Mouse (Mus musculus) embryo, embryonic 11 days (tissue): Measurements from ENCODE around the gene Gpn2.

Source experiments
- DNase-seq: peaks from one replicate; pipeline ENCODE4 v3.0.0-alpha.2; 2015

The Gpn2 gene

DNA sequence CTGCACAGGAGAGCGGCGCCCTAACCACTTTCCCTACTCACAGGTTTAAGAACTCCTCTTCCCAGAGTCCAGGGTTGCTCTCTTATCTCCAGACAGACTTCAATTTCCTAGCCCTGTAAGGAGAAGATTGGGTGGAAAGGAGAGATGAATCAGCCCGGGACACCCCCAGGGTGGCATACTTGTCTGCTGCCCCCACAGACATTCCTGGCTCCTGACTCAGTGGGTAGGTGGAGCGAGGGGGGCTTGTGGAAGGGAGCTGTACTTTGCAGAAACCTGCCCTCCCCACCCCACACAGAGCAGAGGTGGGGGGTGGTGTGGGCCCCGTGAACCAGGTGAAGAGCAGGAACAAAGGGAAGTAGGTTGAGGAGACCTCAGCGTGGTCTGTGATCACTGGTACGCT lies 11.4 kb downstream of the Gpn2 start:
- DNase-seq = no peak

DNA sequence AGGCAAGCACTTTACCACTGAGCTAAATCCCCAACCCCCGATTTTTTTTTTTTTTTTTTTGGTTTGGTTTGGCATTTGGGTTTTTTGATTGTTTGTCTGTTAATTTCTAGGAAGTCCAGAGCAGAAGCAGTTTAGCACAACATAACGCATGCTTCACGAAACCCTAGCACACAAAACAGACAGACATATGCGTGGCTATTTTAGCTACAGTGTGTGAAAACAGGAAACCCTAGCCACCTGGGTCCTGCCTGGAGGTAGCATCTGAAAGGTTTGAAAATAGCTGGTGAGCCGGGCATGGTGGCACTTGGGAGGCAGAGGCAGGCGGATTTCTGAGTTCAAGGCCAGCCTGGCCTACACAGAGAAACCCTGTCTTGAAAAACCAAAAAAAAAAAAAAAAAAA lies 11.9 kb downstream of the Gpn2 start:
- no peak for DNase-seq

DNA sequence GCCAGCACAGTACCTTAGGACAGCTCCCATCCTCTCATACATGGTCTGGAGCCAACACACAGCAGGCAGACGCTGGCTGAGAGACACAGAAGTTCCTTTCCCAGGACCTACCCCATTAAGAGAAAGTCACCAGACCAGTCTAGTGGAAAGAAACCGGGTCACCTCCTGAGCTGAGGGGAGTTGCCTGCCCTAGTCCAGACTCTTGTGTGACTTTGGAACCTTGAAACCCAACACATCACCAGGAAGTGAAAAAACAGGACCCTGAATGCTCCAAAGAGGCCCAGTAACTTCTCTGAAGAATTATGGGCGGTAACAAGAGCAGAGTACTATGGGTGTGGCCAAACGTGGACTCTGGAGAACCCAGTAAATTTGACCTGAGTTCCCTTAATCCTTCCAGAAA lies 14.5 kb downstream of the Gpn2 start:
- no peak for DNase-seq

DNA sequence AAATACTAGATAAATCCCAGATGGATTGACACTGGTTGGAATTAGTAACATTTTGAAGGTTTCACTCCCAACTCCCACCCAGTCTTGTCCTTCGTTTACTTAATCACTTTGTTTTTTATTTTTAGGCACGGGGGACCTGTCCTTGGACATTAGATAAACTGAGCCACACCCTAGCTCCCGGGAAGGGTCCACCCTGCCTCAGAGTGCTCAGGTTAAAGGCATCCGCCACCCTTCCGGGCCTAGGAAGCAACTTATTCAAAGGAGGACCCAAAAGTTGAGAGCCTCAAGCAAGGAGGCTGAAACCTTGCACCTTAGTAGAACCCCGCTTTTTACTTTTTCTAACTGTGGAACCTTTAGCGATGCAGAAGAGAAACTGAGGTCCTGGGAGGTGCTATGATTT lies 15.0 kb downstream of the Gpn2 start:
- no peak for DNase-seq

DNA sequence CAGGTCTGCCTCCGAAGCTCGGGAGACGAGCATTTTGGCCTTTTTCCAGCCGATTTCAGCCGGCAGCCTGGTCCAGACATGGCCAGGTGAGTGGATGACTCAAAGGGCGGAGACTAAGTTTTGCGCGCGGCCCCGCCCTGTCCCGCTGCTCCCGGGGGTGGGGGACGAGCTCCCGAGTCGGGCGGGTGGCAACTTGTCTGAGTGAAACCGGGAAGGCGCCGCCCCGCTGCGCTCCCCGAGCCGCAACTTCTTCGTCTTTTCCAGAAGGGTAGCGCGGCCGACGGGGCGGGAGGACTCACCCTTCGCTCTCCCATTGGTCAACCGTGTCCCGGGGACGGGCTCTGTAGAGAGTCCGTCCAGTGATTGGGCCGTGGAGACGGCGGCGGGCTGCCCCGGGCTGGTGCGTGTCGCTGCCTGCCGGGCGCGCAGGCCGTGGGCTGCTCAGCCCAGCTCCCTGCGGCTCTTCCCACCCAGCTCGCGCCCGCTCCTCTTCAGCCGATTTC lies 15.5 kb downstream of the Gpn2 start:
- peak; percentile 93 for DNase-seq

DNA sequence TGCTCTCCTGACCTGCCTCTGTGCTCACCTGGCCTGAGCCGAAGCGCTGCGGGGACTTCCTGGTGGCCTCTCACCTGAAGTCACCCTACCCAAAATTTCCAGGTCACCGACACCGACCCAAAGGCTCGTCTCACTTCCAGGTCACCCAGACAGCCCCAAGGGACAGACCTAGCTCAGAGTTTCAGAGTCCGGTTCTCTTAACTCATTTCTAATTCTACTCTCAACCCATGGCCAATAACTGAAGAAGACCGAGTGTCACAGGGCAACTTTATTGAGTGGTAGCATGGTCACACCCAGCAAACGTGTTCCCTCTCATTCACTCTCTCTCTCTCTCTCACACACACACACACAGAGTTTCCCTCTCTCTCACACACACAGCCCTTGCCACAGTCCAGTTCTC lies 16.1 kb downstream of the Gpn2 start:
- no peak for DNase-seq

DNA sequence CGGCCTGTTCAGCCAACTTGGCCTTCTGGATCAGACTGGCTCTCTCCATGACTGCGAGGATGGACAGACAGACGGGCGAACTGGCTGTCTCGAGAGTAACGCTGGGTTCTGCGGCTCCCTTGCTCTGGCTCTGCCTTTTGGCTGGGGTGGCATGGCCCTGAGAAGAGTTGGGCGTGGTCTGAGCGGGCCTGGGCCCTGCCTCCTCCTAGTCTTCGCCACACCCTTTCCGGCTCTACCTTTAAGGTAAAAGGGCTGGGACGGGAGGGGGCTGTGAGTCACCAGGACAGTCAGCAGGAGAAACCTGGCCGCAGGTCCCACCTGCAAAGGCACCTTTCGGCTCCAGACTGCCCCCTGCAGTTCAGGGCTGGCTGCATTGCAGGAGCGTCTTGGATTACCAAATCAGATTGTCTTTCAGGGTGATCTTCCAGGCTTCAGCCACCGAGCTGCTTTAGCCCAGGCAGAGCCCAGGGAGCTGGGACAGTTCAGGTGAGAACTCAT lies 17.6 kb downstream of the Gpn2 start, which contains the start of gene Sfn:
Gene Sfn (minus strand): TSS at position 448 of the 498 bp plus-strand sequence.
- peak; percentile 53 for DNase-seq

DNA sequence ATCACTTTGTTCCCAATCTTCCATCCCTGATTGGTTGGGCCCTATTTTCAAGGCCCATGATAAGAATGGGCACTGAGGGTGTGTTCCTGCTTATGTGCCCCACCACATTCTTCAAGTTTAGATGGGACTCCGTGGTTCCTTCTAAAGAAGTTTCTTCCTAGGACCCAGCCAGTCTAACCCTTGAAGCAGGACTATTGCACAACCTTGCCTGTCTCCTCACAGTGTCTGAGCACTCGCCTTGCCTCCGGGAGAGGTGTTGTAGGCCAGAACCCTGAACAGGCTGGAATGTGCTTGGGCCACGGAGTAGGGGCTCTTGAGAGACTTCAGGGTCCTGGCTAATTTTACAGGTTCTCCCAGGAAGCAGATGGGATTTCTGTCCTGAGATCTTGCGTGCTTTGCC lies 18.9 kb downstream of the Gpn2 start:
- no peak for DNase-seq

DNA sequence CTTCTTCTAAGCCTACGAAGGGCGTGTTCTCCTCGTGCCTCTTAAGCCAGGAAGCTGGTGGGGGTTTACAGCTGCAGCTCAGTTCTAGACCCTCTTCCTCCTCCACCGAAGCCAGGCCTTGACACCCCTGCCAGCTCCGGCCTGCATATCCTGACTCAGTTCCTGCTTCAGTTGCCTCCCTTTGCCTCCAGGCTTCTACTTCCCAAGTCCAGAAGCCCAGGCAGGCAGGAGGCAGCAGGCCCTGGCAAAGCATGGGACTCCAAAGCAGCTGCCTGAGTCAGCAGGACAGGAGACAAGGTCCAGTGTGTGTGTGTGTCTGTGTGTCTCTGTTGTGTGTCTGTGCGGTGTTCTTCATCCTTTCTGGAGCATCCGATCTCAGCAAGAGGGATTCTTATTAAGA lies 20.0 kb downstream of the Gpn2 start:
- no peak for DNase-seq

DNA sequence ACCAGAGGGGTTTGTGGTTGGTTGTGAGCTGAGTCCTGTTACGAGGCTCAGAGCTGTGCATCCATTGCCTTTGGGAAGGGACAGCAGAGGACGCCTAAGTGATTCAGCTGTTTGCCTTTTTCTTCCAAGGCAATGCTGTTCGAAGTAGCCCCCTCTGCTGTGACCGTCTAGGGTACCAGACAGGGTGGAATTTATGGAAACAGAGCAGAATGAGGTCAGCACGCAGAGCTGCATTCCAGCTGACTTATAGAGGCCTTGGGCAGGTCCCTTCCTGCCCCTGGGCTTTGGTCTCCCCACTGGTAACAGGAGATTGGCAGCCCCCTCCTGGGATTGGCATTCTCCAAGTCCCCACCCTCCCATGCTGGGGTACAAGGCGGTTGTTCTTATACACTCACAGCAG lies 20.7 kb downstream of the Gpn2 start:
- DNase-seq = no peak

DNA sequence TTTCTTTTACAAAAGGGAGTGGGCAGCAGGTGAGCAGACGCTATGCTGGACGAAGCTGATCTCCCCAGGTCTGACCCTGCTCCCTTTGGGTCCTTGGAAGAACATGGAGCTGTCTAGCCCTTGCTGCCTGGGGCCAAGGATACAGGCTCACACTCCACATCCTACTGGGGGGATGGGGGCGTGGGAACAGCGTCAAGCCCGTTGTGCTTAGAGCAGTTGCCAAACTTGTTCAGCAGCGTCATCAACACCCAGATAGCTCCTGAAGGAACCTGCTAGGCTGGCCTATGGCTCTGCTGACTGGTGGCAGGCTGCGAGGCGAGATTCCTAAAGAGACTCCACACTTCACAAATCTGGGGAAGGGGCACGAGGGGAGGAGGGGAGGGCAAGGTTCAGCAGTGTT lies 21.2 kb downstream of the Gpn2 start:
- no peak for DNase-seq

DNA sequence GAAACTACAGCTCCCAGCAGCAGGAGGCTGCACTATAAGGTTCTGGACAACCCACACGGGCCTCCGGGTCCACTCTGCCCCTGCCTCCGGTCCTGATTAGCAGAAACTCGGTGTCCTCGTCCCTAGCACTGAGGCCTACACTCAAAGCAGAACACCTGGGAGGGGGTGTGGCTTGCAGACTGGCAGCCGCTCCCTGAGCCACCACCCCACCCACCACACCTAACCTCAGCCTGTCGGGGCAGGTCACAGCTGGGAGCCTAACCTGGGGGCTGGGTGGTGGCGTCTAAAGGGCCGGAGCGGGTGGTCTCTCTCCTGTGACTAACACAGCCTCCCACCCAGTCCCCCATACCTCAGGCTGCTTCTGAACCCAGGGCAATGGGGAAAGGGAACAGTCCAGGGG lies 23.1 kb downstream of the Gpn2 start:
- DNase-seq = no peak

DNA sequence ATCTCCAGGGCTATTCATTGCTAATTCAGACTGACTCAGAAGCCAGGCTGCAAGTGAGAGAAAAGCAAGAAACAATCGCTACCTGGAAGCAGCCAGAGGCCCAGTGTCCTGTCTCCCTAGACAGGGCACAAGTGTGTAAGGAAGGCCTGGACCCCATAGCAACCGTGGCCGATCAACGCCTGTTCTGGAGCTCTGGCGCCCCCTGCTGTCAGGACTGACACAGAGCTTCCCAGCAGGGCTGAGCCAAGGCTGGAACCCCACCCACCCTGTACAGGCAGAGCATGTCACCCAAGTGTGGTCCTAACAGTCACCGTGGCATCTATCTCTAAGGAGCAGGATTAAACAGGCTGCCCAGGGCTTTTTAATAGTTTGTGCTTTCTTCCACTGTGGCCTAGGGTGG lies 25.6 kb downstream of the Gpn2 start:
- DNase-seq = peak; percentile 86

DNA sequence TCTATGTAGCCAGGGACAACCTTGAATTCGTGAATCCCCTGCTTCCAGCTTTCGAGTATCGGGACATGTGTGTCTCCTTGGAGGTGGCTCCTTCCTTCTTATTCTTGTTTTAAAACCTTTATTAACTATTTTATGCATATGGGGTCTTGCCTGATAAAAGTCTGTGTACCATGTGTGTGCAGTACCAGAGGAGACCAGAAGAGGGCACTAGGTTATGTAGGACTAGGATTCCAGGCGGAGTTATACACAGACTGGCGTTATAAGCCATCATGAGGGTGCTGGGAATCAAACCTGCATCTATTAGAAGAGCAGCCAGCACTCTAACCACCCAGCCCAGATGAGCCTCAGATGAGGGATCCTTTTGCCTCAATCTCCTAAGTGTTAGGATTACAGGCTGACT lies 27.7 kb downstream of the Gpn2 start:
- DNase-seq = no peak

DNA sequence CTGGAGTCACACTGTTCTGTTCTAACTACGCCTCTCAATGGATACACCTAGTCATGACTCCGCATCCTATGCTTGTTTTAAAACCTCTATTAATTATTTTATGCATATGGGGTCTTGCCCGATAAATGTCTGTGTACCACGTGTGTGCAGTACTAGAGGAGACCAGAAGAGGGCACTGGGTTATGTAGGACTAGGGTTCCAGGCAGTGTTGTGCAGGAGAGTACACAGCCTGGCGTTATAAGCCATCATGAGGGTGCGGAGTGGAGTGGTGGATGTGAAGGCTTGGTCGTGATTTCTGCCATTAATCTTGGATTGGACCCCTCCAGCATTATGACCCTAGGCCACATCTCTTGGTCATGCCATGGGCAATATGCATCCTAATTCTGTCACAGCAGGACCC lies 28.3 kb downstream of the Gpn2 start:
- DNase-seq = no peak

DNA sequence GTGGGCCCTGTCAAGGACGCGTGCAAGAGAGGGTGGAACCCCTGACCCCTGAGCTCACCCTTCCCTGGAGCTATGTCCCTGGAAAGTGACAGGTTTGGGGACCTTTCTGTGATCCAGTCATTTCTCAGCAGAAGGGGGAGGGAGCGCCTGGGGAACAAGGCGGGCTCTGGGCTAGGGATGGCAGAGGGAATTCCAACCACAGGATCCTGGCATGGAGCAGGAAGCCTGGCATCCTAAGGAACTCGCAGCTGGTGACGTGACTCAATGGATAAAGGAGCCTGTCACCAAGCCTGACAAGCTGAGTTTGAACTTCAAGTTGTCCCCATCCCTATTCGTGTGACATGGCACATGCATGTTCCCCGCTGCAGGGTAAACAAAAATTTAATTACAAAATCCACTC lies 28.9 kb downstream of the Gpn2 start:
- DNase-seq = no peak

DNA sequence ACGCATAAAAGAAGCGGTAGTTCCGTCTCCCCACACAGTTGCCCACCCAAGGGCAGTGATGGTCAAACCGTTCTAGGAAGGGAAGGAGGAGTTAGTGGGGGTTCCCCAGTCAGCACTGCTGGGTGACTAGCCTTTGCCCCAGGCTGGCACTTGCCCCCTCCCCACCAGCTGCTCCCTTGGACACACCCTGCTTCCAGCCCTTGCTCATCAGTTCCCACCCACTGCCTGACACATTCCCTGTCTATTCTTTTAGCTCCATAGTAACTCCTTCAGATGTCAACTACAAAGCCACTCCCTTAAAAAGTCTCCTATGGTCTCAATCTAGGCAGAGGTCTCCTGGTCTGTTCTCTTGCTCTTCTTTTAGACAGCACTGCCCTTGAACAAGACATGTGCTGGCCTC lies 29.7 kb downstream of the Gpn2 start:
- DNase-seq = no peak

DNA sequence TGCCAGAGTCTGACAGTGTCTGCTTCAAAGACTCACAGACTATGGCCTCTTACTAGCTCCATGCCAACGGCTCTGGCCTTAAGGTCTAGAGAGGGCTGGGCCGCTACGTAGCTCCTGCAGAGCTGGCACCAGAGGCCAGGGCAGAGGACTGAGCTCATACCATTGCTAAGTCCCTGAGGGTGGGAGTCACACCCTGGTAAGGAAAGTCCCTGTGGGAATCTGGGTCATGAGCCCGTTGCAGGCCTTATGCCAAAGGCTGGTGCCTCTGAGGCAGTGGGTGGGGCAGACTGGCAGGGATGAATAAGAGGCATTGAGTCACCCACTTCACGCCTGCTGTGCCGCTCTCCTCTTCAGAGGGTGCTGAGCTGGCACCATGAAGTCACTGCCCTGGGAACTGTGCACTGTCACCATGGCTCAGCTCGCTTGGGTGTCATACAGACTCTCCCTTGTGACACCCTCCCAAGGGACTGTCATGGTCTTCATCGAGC lies 30.2 kb downstream of the Gpn2 start:
- DNase-seq = no peak

DNA sequence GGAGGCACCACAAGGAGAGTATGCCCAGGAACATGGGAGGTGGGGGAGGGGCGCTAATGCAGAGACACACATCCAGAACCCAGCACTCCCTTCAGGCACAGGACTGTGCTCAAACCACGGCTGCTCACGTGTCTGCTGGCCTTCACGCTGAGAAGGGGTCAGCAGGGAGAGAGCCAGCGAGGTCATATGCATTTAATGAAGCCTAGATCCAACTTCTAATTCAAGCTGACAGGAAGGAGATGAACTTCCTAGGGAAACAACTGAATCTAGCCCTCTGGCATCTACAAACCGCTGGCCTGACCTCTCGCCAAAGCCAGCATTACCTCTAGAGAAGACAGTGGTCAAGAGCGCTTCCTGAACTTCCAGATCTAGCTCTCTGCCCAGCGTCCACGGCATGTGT lies 31.3 kb downstream of the Gpn2 start:
- DNase-seq = no peak

DNA sequence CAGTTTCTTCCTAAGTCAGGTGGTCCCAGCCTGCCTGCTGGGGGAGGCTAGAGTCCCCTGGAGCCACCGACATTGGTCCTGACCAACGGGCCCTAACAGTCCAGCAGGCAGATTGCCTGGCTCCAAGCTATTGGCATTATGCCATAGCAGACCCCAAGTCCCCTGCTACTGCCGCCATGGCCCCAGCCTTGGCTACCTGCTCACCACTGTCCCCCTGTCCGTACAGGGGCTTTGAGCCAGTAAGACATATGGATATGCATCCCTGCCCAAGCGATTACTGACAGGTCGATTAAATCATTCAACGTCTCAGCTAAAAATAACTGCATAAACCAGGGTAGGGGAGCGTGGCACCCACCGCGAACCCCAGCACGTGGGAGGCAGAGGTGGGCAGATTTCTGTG lies 33.8 kb downstream of the Gpn2 start:
- DNase-seq = no peak

DNA sequence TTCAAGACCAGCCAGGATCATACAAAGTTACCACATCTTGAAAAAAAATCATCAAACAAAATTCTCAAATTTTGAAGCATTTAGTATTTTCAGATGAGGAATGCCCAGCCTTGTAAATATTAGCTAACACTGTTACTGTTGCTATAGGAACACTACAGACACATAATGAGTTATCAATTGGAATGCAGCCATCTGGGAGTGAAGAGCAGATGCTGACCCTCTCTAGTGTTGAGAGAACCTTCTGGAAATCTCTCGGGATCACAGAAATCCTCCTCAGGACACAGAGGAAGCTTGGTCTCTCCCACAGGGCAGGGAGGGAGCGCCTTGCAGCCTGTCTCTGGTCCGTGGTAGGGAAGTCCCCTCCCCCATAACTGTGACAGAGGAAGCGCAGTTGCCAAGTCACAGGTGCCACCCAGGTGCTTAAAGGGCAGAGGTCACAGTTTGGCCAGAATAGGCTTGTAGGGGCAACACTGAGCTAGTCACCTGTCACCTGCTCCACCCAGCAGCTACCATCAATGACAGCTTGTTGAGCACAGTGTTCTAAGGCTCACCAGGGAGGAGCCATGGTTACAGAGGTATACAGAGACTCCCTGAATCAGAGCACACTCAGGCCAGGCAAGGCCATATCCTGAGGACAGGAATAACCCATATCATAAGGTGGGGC lies 35.4 kb downstream of the Gpn2 start:
- no peak for DNase-seq

DNA sequence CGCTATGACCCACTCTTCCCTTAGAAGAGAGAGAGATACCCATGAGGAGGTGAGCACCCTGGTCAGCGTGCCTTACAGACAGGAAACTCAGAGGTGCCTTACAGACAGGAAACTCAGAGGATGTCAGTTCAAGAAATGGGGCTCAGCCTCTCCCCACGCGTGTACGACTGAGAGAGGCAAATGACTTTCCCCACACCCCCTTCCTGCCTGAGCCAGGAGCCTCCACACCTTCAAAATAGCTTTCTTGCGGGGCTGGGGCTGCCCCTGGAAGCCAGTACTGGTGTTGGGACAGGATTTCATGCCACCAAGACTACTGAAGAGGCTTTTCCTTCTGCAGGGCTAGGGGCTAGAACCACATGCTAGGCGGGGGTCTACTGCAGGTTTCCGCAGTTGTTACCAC lies 36.5 kb downstream of the Gpn2 start:
- DNase-seq = no peak

DNA sequence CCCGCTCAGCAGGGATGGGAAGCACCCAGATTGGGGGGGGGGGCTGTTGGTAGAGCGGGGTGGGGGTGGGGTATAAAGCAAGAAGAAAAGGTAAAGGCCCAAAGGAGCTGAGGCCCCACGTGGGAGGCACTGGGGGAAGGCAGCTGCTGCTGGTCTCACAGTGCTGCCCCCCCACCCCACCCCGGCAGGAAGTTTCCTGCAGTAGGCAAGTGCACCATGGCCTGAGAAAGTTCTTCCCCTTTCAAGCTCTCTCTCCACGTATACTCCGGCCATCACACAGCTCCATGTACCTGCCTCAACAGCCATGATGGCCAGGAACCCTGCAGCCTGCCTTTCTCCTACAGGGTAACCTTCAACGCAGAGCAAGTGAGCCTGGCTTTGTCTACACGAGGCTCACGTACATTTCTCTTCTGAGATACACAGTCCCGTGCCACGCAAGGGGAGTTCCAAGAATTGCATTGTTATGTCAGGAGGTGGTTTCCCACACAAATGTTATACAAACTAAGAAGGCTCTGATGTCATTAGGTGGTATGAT lies 38.1 kb downstream of the Gpn2 start:
- DNase-seq = no peak

DNA sequence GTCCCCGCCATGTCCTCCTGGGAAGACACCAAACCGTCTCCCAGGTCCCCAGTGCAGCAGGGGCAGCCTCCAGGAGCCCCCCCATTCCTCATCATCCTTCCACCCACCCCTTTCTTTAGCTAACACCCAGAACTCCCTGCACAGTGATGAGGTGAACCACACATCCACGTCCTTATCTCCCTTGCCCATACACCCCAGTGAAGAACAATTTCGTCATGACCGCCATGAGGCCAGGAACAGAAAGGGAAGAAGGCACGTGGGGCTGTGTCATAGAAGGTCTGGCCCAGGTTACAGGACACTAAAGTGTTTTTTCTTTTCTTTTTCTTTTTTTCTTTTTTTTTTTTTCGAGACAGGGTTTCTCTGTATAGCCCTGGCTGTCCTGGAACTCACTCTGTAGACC lies 40.7 kb downstream of the Gpn2 start:
- DNase-seq = no peak

DNA sequence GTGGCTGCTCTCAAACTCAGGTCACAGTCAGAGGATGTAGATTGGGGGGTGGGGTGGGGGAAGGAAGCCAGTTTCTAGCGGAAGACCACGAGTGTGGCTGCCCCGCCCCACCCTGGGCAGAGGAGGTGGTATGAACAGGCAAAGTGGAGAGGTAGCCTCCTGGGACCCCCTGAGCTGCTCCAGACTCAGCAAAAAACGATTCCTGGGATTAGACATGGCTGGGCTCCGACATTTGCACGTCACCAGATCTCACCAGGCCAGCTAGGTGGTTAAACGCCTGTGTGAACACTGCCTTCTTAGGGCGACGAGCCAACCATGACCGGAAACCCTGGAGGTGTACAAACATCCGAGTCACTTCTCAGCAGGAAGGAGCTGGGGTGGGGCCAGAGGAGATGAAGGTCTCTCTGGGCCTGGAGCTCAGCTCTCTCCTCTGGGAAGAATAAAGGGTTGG lies 41.5 kb downstream of the Gpn2 start:
- DNase-seq = no peak
